Mouse (Mus musculus) embryo, embryonic 10 days (tissue): ENCODE measurements around the gene Zfp865.
"Not testable (repeated sequence)": the region's sequence is repeated elsewhere in the genome, so short reads cannot be mapped to it uniquely, and the experiment has no call there.

Source experiments
- DNase-seq: peaks from one replicate; pipeline ENCODE4 v3.0.0-alpha.2; 2015; ENCODE audit warnings: low spot score

Gene Zfp865

DNA sequence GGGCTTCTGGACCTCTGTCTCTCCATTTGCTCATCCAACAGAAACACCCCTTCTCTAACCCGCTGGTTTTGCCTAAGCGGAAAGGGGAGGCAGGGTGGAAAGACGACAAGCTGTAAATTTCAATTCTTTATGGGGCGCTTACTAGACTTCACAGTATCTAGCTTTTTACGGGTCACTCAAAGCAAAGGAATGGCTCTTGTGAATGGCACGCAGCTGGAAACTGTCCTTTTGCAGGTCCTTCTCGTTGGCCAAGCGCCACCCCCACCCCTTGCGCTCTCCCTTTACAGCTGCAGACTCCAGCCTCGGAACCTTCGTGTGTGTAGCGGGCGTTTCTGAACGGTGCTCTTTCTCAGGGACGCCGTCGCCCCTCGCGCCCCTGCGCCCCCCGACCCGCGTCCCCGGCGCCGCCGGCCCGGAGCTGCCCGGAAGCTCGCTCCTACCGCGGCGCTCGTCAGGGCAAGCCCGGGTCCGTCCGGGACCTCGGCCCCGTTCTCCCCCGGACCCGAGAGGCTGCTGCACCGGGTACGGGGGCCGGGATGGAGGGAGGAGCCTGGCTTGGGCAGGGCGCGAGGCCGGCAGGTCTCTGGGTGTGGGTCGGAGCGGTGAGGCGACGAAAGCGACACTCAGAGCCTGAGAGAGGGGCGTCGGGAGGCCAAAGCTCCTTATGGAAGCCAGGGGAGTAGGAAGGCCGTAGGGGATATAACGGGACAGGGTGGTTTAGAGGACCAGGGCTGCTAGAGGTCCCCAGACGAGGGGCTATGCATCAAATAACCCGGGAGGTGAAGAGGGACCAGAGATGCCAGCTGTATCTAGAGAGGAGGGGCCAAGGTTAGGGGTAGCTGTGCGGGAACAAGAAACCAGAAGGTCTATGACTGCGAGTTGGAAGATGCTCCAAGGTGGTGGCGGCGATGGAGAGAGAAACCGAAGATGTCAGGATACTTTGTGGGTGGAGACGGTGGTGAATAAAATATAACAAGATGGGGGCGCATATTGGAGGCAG is 31.3 kb downstream of the Zfp865 start, which contains the start of gene Zfp580:
Gene Zfp580, plus strand, starts transcription at position 346 of the 1,000 bp plus-strand sequence.
- peak; percentile 82 for DNase-seq

DNA sequence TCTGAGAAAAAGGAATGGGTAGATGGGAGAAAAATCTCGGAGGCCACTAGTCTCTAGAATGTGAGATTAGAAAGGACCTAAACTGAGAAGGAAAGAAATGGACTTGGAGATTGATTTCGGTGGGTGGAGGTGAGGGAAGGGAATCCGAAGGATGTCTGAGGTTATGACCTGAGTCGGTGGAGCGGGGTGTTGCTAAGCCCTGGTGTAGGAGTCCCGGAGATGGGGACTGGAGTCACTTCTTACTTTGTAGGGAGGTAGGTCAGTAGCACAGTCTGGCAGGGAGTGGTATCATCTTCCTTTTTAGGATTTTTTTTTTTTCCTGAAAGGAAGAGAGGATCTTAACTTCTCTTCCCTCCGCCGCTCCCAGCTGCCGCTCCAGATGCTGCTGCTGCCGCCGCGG is 32.3 kb downstream of the Zfp865 start:
- peak; percentile 63 for DNase-seq

DNA sequence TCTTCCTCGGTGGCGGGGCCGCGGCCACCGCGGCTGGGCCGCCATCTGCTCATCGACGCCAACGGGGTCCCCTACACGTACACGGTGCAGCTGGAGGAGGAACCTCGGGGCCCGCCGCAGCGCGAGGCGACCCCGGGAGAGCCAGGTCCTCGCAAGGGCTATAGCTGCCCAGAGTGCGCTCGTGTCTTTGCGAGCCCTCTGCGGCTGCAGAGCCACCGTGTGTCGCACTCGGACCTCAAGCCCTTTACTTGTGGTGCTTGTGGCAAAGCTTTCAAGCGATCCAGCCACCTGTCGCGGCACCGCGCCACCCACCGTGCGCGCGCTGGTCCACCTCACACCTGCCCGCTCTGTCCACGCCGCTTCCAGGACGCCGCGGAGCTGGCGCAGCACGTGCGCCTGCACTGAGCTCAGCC is 32.8 kb downstream of the Zfp865 start:
- DNase-seq, result no peak

DNA sequence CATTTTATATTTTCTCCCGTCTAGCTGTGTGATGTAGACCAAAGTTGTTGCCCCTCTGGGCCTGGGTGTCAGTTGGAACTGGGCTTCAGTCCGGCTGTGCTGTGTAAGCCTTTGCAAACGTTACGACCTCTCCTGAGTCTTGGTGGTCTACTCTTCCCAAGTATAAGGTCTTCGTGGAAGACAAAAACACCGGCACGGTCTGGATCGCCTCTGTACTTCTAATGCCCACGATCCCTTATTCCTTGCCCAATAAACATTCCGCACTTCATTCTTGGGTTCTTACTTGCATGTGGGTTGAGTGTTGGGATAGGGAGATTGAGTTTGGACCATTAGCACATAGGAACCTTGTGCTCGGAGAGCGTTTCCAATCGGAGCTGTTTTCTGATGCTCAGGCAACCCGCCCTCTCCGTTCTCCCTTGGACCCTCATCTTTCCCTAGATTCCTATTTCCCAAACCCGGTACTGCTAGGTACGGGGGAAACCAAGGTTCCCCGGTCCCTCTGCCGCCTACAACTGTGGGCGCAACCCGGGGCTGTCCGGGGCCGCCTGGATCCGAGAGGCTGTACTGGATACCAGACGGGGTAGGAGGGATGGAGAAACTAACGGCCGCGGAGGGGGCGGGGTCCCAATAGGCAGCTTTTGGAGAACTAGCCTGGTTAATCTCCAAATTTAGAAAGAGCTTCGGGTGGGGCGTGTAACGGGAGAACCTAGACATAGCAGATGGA is 33.4 kb downstream of the Zfp865 start:
- DNase-seq, result no peak

DNA sequence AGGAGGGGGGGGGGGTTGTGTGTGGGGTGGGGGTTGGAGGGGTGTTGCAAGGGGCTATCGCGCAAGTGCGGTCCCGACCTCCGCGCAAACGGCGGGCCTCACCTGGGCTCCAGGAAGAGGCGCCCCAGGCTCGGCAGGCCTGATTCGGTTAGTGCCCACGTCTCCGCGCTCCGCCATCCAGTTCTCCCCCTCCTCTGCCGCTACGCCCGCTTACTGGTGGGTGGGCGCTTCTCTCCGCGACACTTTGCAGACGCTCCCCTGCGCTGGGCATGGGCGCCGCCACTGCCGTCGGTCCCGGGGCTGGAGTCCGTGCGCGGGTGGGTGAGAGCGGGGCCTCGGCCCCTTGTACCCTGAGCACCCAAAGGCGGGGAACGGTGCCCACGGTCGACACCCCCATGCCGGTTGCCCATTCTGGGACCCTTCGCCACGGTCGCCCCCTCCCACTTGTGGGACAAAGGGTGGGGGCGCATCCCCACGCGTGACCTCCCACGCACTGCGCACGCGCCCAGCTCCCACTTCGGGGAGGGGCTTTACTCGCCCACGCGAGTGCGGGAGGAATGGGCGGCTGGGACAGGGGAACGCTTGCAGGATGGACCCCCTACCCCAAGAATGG is 36.6 kb downstream of the Zfp865 start:
- DNase-seq, result peak; percentile 36

DNA sequence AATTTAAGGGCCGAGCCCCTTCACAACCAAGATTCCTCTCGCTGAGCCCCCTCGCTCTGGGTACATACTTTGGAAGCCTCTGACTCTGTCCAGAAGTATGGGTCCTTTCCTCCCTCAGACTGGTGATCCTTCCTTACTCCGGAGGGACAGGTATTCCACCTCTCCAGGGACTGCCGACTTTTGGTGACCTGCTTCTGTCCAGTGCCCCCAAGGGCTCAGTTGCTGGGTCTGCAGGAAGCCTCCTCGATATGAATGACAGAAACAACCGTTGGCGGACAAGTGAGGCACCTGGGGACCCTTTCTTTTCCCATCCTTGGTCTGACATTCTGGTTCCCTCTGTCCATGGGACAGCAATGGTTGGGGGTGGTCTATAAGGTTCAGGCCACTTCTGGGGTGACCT is 37.2 kb downstream of the Zfp865 start:
- no peak for DNase-seq

DNA sequence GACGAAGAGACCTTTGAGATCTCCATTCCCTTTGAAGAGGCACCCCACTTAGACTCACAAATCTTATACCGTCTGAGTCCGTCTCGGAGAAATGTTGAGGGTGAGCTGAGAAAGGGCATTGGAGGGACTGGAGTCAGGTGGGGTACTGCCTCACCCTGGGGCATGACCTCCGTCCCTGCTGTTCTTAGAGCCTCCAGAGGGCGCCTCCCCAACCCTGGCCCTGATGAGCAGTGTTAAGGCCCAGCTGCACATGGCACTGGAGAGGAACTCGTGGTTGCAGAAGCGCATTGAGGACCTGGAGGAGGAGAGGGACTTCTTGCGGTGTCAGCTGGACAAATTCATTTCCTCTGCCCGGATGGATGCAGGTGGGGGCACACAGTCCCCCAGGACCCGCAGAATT is 37.6 kb downstream of the Zfp865 start:
- DNase-seq, result peak; percentile 52

DNA sequence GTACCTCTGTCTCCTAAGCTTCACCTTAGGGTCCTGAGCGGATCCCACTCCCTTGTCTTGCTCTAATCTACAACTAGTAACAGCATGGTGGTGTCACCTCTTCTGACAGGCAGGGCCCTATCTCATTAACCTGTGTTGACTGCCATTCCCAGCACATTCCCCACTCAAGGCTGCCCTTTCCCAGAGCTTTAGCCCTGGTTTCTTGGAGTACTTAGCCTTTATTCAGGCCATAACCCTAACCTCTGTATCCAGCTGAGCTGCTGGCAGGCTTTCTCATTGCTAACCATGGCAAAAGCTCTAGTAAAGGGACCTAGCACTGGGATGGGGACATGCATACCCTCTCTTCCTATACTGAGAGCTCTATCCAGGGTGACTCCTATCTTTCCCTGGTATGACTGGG is 38.5 kb downstream of the Zfp865 start:
- no peak for DNase-seq

DNA sequence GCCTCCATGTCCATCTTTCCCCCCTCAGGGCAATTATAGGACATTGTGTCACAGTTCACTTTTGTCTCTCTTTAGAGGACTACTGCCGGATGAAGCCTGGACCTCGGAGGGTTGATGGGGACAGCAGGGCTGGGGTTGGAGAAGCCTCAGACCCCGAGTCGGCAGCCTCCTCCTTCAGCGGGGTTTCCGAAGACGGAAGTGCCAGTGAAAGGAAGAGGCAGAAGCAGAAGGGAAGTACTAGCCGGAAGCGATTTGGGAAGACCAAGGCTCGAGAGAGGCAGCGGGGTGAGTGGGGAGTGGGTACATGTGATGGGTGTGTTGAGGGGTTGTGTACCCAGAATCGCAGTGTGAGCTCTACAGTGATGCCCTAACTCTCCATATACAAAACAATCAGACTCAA is 39.2 kb downstream of the Zfp865 start:
- no peak for DNase-seq

DNA sequence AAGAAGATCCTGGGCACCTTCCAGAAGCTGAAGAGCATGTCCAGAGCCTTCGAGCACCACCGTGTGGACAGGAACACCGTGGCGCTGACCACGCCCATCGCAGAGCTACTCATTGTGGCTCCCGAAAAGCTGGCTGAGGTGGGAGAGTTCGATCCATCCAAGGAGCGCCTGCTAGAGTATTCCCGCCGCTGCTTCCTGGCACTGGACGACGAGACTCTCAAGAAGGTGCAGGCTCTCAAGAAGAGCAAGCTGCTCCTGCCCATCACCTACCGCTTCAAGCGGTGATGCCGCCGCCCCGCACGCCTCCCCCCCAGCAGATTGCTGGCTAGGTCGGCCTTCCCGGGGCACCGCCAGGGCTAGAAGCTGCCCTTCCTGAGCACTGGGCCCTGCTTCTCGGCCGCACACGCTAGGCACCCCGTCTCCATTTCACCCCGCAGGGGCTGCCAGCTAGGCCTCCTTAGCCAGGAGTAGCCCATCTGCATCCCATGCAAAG is 40.1 kb downstream of the Zfp865 start:
- DNase-seq, result peak; percentile 95

DNA sequence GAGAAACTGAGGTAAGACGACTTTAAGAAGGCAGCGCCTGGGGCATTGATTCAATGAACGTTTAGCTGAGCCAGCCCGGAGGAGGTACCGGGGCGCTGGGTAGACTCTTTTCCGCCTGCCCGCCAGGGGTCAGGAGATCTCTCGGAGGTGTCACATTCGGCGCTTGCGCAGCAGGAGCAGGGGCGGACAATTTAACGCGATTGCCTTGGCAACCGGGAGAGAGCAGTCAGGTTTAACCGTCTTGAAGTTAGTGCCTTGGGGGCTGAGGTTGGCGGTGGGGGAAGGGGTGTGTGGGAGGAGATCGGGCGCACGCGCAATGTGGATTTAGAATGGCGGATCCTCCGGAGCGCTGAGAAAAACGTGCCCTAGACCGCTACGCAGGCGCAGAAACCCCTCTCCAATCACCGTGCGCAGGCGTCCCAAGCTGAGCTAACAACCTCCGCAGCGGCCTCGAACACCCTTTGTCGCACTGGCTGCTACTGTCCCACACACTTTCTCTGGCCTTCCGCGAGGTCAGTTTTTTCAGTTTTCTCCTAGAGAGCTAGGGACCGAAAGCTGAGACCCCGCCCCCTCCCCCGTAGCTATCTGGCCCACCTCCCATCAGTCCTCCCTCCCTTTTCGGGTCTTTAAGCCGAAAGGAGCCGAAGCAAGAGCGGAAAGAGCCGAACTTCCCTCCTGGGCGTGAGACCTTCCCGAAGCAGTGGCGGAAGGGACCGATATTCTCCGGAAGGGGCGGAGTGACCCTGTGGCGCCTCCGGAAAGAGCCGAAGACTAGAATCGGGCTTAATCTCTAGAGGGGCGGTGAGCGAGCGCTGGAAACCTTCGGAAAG is 41.0 kb downstream of the Zfp865 start:
- DNase-seq, result peak; percentile 99

DNA sequence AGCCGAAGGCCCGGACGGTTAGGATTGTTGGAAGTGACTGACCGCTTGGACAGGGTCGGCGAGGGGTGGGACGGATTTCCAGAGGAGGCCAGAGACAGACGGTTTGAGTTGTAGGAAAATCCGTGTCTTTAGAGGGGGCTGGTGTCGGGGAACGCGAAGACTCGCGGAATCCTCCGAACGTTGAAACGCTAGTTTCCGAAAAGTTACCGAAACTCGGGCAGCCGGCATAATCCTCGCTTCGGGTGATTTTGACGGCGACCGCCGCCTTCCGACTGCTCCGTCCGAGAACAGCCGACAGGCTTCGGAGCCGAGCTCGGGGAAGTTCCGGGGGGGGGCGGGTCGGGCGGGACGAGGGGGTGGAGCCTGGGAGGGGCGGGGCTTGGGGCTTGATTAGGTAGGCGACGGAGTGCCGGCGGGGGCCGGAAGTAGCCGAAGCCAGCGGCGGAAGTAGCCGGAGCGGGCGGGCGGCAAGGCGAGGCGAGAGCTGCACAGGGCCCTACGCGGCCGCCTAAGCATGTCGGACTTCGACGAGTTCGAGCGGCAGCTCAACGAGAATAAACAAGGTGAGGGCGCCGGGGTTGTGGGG is 41.7 kb downstream of the Zfp865 start, which contains the start of gene U2af2:
Gene U2af2, plus strand, starts transcription at position 370 of the 586 bp plus-strand sequence.
- peak; percentile 88 for DNase-seq

DNA sequence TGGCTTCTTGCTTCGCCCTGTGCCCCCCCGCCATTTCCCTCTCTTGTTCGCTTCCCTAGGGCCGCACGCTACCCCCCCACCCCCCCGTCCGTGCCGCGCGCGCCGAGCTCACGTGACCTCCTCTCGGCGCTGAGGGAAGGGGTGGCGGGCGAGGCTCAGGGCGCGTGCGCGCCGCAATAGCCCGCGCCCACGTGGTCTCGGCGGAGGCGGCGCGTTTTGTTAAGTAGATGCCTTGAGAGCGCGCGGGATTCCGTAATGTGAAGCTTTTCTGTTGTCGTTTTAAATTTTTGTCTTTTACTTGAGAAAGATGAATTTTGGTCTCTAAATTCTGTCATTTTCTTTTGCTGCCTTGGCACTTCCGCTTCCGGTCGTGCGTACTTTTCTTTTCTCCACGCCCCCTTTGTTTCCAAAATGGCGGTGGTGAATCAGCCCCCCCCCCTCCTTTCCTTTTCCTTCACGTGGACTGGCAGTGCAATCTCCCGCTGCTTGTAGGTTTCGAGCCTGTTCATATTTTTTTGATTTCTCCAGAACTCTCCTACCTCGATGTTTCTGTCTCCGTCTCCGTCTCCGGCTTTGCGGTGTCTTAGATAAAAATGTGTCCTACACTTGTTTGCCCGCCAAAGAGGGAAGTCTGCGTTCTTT is 42.3 kb downstream of the Zfp865 start:
- DNase-seq, result peak; percentile 90

DNA sequence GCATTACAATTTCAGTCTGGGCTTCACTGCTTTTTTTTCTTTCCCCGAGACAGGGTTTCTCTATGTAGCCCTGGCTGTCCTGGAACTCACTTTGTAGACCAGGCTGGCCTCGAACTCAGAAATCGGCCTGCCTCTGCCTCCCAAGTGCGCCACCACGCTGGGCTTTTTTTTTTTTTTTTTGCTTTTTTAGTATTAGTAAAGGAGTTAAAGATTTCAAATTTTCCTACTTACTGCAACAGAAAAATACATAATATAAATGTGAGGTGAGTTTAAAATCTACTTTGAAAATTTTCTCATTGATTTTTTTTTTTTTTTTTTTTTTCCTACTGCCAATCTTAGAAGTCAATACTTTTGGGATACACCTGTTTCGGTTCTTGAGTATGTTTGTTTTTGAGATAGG is 44.7 kb downstream of the Zfp865 start:
- DNase-seq, result no peak

DNA sequence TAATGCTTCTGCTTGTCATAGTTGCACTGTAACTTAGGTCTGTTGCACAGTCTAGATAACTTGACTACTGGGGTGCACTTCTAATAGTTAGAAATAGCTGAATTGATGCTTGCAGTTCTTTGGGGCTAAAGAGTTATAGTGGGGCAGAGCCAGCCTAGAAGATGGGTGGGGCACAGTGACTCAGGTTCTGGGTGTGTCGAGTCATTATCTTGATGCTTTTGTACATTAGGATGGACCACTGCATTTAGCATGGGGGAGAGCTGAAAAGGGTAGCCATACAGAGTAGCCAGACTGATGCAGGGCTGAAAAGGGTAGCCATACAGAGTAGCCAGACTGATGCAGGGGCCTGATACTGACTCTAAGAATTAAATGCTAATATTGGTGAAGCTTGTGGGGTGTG is 53.4 kb downstream of the Zfp865 start:
- DNase-seq, result no peak

DNA sequence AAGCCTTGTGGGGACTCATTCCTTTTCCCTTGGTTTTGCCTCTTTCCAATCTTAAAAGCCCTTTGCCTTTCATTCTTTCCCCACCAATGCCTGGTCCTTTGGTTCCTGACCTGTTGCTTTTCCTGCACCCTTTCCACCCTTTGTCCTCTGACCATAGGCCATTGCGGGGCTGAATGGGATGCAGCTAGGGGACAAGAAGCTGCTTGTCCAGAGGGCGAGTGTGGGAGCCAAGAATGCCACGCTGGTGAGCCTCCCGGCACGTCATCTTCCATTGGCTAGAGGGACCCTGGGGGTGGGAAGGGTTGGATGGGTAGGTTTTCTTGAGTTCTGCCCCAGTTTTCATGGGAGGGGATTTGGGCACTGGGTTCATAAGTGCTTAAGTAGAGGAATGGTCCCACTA is 54.8 kb downstream of the Zfp865 start:
- DNase-seq, result no peak

DNA sequence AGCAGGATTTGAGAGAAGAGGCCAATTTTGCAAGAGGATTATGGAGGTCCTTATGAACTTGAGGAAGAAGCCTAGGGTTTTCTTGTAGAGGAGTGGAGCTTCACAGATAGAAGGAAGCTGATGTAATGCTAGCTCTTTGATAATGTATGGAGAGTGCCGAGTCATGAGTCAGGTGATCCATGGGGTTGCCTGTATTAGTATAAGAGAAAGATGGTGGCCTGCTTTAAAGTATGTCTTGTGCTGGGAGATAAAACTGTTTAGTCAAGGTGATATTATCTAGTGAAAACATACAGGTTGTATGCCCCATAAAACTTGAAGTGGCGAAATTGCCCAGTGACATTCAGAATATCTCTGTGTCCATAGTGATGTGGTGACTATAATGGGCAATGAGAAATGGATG is 56.8 kb downstream of the Zfp865 start:
- DNase-seq, result no peak

DNA sequence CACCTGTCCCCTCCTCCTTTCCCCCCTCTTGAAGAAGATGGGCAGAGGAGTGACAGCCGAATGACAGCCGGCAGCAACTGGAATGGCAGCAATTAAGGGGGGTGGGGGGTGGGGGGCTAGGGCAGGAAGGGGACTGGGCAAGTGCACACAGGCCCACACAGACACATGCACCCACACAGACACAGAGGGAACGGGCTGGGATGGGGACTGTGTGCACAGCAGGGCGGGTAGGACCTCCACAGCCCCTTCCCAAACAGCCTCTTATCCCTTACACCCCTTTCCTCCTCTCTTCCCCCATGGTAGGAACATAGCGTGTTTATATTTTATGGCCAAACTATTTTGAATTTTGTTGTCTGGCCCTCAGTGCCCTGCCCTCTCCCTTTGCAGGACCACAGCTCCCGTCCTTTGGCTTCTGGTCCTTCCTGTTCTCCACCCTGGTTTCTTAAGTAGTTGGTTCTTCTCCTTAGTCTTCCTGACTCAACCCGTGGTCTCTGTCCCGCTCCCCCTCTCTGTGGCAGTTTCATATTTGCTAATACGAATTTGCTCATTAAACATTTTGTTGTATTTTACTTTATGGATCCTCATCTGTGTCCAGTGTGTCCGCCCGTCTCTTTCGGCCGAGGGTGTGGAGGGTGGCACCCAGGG is 59.3 kb downstream of the Zfp865 start:
- DNase-seq, result not testable (repeated sequence)

DNA sequence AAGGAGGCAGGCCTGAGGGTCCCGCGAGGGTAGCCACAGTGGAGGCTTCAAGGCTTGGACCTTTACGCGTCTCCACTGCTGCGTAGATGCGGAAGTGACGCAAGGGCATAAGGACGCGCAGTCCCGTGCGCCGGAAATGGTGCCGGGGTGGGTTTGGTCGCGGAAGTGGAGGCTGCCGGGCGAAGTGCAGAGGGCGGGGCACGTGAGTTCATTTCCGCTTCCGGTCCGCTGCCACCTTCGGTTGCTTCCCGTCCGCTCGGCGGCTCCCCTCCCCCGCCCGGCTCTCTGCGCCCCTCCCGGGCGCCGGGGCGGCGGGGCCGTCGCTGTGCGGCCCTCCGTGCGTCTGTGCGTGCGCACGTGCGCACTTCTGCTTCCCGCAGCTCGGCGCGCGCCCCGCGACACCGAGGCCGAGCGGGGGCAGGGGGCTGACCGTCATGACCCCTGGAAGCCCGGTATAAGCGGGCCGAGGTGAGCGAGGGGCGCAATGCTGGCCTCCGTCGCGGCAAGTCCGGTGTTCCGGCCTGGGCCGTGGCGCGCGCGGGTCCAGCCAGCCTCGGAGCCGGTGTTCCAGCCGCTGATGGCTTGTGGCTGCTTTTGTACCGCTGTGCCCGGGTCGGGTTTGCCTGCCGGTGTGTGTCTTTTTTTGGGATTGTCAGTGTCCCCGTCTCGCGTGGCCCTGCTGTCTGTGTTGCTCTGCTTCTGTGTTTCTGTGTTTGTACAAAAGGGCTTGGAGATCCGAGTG is 60.0 kb downstream of the Zfp865 start, which contains the start of gene Epn1:
Gene Epn1, plus strand, starts transcription at position 226 of the 742 bp plus-strand sequence.
- DNase-seq, result peak; percentile 99
